Mouse (Mus musculus): ENCODE measurements around the gene Draxin.
"Not testable (repeated sequence)": the region's sequence is repeated elsewhere in the genome, so short reads cannot be mapped to it uniquely, and the experiment has no call there.

The Draxin gene

DNA sequence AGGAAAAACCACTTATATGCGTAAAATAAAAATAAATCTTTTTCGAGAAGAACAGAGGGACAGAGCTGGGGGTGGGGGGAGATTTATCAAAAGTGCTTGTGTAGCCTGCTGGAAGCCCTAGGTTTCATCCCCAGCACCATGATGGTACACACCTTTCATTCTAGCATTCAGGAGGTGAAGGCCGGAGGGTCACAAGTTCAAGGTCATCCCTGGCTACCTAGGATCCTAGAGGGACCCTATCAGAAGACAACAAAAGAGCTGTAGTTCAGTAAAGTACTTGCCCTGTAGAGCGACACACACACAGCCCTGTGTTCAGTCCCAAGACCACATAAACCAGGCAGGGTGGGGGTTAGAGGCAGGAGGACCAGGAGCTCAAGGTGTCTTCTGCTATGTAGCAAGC lies 23.5 kb upstream of the Draxin start:
- in situ Hi-C loops (cut with MboI, MseI) = loop anchor here (25.0 kb wide), 1 partner anchor 458 kb away; the partner anchor contains the start of gene Masp2

DNA sequence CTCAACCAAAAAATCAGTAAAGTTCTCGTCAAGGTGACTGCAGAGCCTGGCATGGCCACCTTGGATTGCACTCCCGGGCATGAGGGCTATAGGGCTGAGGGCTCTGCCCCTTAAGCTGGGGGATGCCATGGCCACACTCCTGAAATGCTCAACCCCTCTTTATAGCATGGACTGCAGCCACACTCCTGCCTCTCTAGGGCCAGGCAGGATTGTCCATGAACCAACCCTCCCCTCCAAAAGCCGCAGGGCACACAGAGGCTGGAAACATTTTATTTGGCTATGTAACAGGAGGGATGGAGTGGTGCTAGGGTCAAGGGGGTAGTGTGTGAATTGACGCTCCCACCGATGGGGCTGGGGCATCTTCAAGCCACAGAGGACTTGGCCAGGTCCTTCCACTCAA lies 22.0 kb upstream of the Draxin start:
- in situ Hi-C loops (cut with MboI, MseI) = loop anchor here (25.0 kb wide), 1 partner anchor 460 kb away; the partner anchor contains the start of gene Masp2

- in situ Hi-C loops (cut with MboI, MseI) = loop anchor here (25.0 kb wide), 1 partner anchor 461 kb away; the partner anchor contains the start of gene Masp2
Observed at GRCm38 (mm10) chr4:148151267-148152168, 21.0 kb upstream of the Draxin start, which contains the start of gene Fbxo6. Fbxo6 (minus strand) TSS chr4:148152140.

DNA sequence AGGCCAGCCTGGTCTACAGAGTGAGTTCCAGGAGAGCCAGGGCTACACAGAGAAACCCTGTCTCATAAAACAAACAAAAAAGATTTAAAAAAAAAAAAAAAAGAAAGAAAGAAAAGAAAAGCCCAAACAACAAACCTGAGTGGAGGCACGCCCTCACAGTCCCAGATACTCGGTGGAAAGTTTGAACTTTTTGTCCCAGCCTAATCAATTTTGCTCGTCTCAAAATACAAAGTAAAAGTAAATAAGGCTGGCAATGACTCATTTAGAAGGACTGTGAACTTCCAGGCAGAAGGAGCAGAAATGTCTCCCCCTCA lies 20.4 kb upstream of the Draxin start:
- in situ Hi-C loops (cut with MboI, MseI) = loop anchor here (25.0 kb wide), 1 partner anchor 461 kb away; the partner anchor contains the start of gene Masp2

- in situ Hi-C loops (cut with MboI, MseI) = loop anchor here (25.0 kb wide), 1 partner anchor 462 kb away; the partner anchor contains the start of gene Masp2
Observed at GRCm38 (mm10) chr4:148150242-148150641, 19.7 kb upstream of the Draxin start.

DNA sequence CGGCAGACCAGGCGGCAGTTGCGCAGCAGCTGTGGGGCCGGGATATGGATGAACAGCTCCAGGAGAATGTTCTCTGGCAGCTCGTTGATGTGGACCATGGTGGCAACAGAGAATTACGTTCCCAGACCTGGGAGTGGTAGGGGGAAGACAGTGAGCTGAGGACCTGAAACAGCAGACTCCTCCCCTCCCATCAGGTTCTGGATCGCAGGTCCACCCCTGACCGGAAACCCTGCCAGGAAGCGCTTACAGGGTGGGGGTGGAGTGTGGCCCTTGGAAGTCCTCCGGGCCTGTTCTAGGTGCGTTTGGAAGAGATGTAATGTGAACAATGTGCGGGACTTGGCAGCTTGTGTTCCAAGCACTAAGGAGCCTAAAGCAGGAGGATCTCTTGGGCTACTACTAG lies 19.0 kb upstream of the Draxin start:
- in situ Hi-C loops (cut with MboI, MseI) = no loop called here

DNA sequence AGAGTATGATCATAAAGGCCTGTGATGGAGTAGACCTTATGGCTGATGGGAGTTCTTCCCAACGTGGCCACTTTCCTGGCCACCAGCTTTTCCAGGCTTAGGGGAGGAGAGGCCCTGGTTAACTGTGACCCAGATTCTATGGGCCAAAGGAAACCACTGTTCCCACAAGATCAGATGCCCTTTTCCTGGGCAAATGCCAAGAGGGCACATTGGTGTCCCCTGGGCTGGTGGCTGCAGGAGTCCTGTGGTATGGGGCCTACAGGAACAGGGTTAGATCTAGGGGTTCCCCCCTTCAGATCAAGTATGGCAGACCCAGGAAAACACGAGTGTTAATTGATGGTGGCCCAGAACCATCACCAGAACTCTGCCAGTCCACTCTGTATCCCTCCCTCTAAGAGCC lies 17.2 kb upstream of the Draxin start:
- in situ Hi-C loops (cut with MboI, MseI) = no loop called here

GRCm38 (mm10) chr4:148143721-148144120 lies 13.2 kb upstream of the Draxin start:
- in situ Hi-C loops (cut with MboI, MseI) = no loop called here

- in situ Hi-C loops (cut with MboI, MseI) = no loop called here
Observed at GRCm38 (mm10) chr4:148140098-148141011, 9.9 kb upstream of the Draxin start.

DNA sequence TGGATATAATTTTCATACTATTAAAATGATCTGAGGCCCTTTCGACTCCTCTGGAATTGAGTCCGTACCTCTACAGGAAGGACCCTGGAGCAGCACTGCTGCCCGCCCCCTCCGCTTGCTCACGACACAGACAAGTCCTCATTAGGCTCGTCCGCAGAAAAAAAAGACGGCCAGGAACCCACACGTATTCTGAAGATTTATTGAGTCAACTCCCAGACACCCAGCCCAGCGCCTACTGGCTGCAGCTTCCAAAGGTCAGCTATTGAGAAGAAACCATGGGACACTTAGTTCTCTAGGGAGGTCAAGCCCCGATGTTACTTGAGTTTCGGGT lies 9.2 kb upstream of the Draxin start:
- in situ Hi-C loops (cut with MboI, MseI) = no loop called here

- in situ Hi-C loops (cut with MboI, MseI) = no loop called here
Observed at GRCm38 (mm10) chr4:148137503-148137902, 7.0 kb upstream of the Draxin start.

DNA sequence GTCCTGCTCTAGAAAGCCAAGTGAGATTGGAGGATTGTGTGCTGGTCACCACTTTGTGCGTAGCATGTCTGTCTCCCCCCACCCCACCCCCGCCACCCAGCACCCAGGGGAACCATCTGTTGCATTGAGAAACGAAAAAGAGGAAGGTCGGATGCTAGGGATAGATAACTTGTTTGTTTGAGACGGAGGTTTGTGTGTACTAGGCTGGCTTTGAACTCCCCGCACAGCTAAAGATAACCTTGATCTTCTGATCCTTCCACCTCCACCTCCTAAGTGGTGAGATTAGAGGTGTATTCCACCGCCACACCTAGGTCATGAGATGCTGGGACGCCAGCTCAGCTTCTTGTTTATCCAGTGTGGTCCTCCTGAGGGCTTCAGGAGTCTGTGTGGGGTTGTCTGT lies 4.5 kb upstream of the Draxin start:
- in situ Hi-C loops (cut with MboI, MseI) = no loop called here

- in situ Hi-C loops (cut with MboI, MseI) = no loop called here
Observed at GRCm38 (mm10) chr4:148131497-148132081, 1.1 kb upstream of the Draxin start.

- in situ Hi-C loops (cut with MboI, MseI) = no loop called here
Observed at GRCm38 (mm10) chr4:148130133-148130532, 365 bp downstream of the Draxin start, which contains the start of gene Mad2l2. Mad2l2 (plus strand) TSS chr4:148130384.

- in situ Hi-C loops (cut with MboI, MseI) = no loop called here
Observed at GRCm38 (mm10) chr4:148128672-148129071, 1.8 kb downstream of the Draxin start.

GRCm38 (mm10) chr4:148128241-148128640 lies 2.3 kb downstream of the Draxin start:
- in situ Hi-C loops (cut with MboI, MseI) = no loop called here

- in situ Hi-C loops (cut with MboI, MseI) = no loop called here
Observed at GRCm38 (mm10) chr4:148122694-148123066, 7.8 kb downstream of the Draxin start.

DNA sequence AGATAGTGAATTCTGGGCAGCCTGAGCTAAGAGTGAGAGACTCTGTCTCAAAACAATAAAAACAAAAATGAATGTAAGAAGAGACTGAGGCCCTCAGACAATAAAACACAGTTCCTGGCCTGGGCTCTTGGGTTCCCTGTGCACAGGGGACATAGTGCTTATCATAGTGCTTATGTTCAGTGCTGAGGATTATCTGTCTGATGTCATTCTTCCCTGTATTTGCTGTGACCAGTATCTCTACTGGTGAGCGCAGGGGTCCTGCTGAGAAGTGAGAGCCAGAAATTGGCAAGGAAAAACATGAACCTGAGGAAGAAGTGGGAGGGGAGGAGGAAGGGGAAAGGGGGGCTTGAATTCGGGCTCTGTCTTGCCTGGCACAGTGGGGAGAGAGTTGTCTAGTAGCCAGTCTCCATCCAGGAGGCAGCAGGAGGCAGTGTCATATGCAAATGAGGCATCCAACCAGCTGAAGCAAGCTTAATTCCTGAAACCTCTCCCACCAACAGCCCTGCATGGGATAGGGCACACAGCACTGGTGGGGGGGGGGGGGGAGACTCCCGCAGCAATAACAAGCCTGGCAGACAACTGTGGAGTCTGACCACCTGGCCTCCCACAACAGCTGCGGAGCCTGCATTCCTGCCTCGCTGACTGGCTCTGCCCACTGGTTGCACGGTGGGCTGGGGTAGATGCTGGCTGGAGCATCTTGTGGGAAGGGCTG lies 8.4 kb downstream of the Draxin start:
- in situ Hi-C loops (cut with MboI, MseI) = no loop called here

DNA sequence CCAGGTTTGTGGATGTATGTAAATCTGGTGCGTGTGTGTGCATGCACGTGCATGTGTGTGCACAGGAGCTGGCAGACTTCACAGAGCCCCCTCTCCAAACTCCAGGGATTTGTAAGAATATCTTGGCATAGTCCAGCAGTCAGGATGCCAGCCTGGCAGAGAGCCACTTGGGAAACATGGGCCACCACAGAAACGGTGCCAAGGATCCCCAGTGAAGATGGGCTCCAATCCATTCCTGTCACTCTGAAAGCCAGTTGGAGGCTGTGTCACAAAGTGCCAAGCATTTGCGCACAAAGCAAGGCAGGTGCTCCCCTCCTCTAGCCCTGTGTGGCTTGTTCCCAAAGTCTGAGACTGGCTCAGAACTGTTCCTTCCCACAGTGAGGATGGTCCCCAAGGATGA lies 9.1 kb downstream of the Draxin start:
- in situ Hi-C loops (cut with MboI, MseI) = no loop called here

DNA sequence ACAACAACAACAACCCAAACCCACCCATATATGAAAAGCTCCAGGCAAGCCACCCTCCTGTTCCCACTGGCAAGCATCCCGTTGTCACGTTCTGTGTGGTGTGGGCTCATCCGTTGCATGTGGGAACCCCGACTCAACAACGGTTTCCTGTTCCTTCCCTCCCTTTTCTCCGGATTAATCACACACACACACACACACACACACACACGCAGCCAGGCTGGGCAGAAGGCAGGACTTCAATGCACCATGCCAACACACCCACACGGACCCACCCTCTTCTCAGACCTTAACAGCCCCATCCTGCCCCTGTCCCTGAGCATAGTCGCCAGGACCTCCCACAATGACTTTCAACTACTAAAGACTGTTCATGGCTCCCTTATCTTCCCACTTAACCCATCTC lies 9.9 kb downstream of the Draxin start:
- in situ Hi-C loops (cut with MboI, MseI) = no loop called here

DNA sequence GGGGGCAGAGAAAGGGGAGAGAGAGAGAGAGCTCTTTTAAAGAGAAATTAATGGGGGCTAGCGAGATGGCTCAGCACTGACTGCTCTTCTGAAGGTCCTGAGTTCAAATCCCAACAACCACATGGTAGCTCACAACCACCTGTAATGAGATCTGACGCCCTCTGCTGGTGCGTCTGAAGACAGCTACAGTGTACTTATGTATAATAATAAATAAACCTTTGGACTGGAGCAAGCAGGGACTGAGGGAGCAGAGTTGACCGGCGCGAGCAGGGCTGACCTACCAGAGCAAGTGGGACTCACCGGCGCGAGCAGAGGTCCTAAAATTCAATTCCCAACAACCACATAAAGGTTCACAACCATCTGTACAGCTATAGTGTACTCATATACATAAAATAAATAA lies 10.9 kb downstream of the Draxin start:
- in situ Hi-C loops (cut with MboI, MseI) = not testable (repeated sequence)
